Mouse (Mus musculus): ENCODE data around the gene Gm49661. TPM values are rescaled to one million over a fixed set of nuclear protein-coding genes. Genes with fewer than 3 reads are reported as not detected.
A peak's percentile ranks its signal among the peaks of the same experiment; 100 is the strongest.

Gene Gm49661
- total RNA-seq (2012; rRNA removed) = 1.8 and 3.1 TPM in 2 replicates
- not detected in 2 replicates for total RNA-seq (2014; rRNA removed)
- not detected in 2 replicates for polyA plus RNA-seq (2012; ENCODE audit: insufficient read length, low read depth)

DNA sequence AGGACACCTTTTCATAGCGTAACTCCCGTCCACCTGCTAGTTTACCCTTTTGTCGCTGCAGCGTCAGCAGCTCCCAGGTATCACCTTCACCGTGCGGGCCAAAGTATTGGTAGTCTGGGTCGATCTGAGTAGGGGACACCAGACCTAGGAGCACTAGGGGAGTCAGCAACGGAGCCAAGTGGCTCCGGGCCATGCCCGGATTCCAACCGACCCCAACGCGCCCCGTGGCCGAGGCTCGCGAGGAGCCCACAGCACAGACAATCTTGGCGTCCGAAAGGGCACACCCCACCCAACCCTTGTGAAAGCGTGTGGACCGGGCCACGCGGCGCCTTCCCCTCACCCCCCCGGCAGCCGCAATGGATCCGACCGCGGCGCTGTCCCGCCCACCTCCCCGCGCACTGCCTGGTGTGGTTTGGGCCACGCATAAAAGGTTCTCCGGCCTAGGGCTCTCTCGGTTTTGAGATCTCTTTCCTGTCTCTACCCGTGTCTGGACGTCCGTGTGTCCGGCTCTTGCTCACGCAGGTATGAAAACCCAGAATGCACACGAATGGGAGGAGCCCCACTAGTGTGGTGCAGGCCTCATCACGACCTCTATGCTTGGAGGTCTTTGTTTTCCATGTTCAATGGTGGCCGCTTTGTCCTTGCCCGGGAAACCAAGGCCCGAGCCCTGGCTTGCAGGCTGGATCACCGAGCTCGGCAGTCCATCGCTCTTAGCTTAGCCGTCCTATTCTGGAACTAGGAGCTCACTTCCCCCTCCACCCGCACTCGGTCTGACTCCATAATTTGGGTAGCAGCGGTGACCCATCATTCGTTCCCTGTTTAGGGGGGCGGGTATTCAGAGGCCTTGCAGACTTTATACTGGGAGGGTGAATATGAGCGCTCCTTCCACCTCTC, at the start of gene Gm49661, which contains the start of the genes Prdx2 and Rnaseh2a:
TSS of gene Gm49661 (minus strand) at position 193 of the 894 bp plus-strand sequence.
TSS of gene Prdx2 (plus strand) at position 347 of the 894 bp plus-strand sequence.
TSS of gene Rnaseh2a (minus strand) at position 527 of the 894 bp plus-strand sequence.
- Histone ChIP-seq H3K4me3 (replicated peaks in 1 of 3; ENCODE audit: low read depth in 2 of 3, low read length in 2 of 3, poor library complexity in 1 of 3) (peak within 1 kb of the TSS; percentile 77 to 90 (median 79)), H3K9me3 (replicated peaks; ENCODE audit: low read length) (no peaks in the 10 kb centered on the region), H3K27ac (ENCODE audit: insufficient read depth, low read depth) (peak within 1 kb of the TSS; percentile 41), H3K36me3 (replicated peaks in 1 of 2; ENCODE audit: control insufficient read depth in 1 of 2, insufficient read depth in 1 of 2, low read length in 1 of 2) (peaks cover 19 to 36% of the 10 kb centered on the region in 2 experiments), H3K27me3 (replicated peaks) (no peaks in the 10 kb centered on the region), H3K79me2 (replicated peaks; ENCODE audit: control insufficient read depth, extremely low read depth, insufficient read depth, poor library complexity, severe bottlenecking) (peaks cover 9% of the 10 kb centered on the region), H3K4me2 (ENCODE audit: insufficient read depth, low read depth, poor library complexity, severe bottlenecking) (peak within 1 kb of the TSS; percentile 88), H3K9ac (ENCODE audit: insufficient read depth, low read depth) (peak within 1 kb of the TSS; percentile 84), H3K4me1 (ENCODE audit: control insufficient read depth in 1 of 2, insufficient read depth in 2 of 2) (peaks cover 18 to 44% of the 10 kb centered on the region in 2 experiments)
- dilution Hi-C loops (cut with MboI; ENCODE audit: extremely low pct_ligation_motif_present, extremely low pct_unique_long_range_greater_than_20kb, low sequenced_read_pairs) (no loop called here), in situ Hi-C loops (cut with MboI; ENCODE audit: low pct_ligation_motif_present, low pct_unique_long_range_greater_than_20kb, low sequenced_read_pairs) (loop anchor here (5.0 kb wide), 1 partner anchor 38 kb away; no protein-coding TSS in a partner anchor)
- DNase-seq (ENCODE audit: extremely low read depth) = peak; percentile 52
- TF ChIP-seq MEF2A (IDR thresholded peaks at IDR 0.05; ENCODE audit: borderline replicate concordance, low read depth, low read length) (0 out of 2 replicates have a peak, but pooled peaks have one; percentile 33), UBTF (IDR thresholded peaks at IDR 0.05; ENCODE audit: low read depth, low read length) (peak; percentile 68; the same call in 1 of the 2 replicates), MAZ (IDR thresholded peaks at IDR 0.05; ENCODE audit: low read depth, low read length) (no peak), TCF12 (IDR thresholded peaks at IDR 0.05; ENCODE audit: low read depth, low read length) (peak; percentile 62), MYC (IDR thresholded peaks at IDR 0.05; ENCODE audit: low read depth, low read length) (peak; percentile 82), GABPA (IDR thresholded peaks at IDR 0.05; ENCODE audit: insufficient replicate concordance, low read depth, low read length) (no peak), CHD2 (IDR thresholded peaks at IDR 0.05; ENCODE audit: low read length) (no peak), KAT2A (IDR thresholded peaks at IDR 0.05; ENCODE audit: insufficient replicate concordance, low read length) (no peak), ZKSCAN1 (IDR thresholded peaks at IDR 0.05; ENCODE audit: borderline replicate concordance, low read depth, low read length) (no peak), USF1 (IDR thresholded peaks at IDR 0.05; ENCODE audit: low read depth, low read length) (no peak), JUN (IDR thresholded peaks at IDR 0.05; ENCODE audit: insufficient read depth, low read depth, low read length) (no peak), ZC3H11A (IDR thresholded peaks at IDR 0.05; ENCODE audit: low read depth, low read length) (no peak), CTCF (conservative IDR thresholded peaks at IDR 0.05 in 1 of 2, IDR thresholded peaks at IDR 0.05 in 1 of 2; ENCODE audit: low read depth in 2 of 2, low read length in 2 of 2) (no peak), EP300 (IDR thresholded peaks at IDR 0.05; ENCODE audit: low read length) (no peak), ZNF384 (IDR thresholded peaks at IDR 0.05; ENCODE audit: low read depth, low read length) (no peak), SMC3 (IDR thresholded peaks at IDR 0.05; ENCODE audit: low read depth, low read length) (no peak), HCFC1 (IDR thresholded peaks at IDR 0.05; ENCODE audit: low read depth, low read length) (peak; percentile 49), PAX5 (IDR thresholded peaks at IDR 0.05; ENCODE audit: low read length) (no peak), IRF4 (IDR thresholded peaks at IDR 0.05; ENCODE audit: low read depth, low read length) (no peak; the same call in none of the 2 replicates), MAFK (IDR thresholded peaks at IDR 0.05; ENCODE audit: insufficient replicate concordance, low read length) (no peak), MXI1 (IDR thresholded peaks at IDR 0.05; ENCODE audit: low read depth, low read length) (peak; percentile 79), RCOR1 (conservative IDR thresholded peaks at IDR 0.05; ENCODE audit: low read depth, low read length) (no peak), ETS1 (conservative IDR thresholded peaks at IDR 0.05; ENCODE audit: low read depth, low read length) (0 out of 2 replicates have a peak, but pooled peaks have one; percentile 5), CHD1 (IDR thresholded peaks at IDR 0.05; ENCODE audit: low read depth, low read length) (peak; percentile 95; the same call in 1 of the 2 replicates), E2F4 (IDR thresholded peaks at IDR 0.05; ENCODE audit: insufficient replicate concordance, low read depth, low read length) (no peak), JUND (conservative IDR thresholded peaks at IDR 0.05; ENCODE audit: low read depth, low read length) (no peak), POLR2AphosphoS2 (IDR thresholded peaks at IDR 0.05; ENCODE audit: low read depth, low read length) (peak; percentile 40; the same call in 1 of the 2 replicates), ELF1 (IDR thresholded peaks at IDR 0.05; ENCODE audit: low read depth, low read length) (no peak), POLR2A (IDR thresholded peaks at IDR 0.05; ENCODE audit: low read depth, low read length) (peak; percentile 95), RAD21 (IDR thresholded peaks at IDR 0.05; ENCODE audit: low read depth, low read length) (no peak), NRF1 (IDR thresholded peaks at IDR 0.05; ENCODE audit: low read depth, low read length) (peak; percentile 40; the same call in 1 of the 2 replicates), NELFE (IDR thresholded peaks at IDR 0.05; ENCODE audit: low read depth, low read length) (peak; percentile 90), SIN3A (IDR thresholded peaks at IDR 0.05; ENCODE audit: low read length) (peak; percentile 63), BHLHE40 (IDR thresholded peaks at IDR 0.05; ENCODE audit: low read depth, low read length) (no peak), ZMIZ1 (IDR thresholded peaks at IDR 0.05; ENCODE audit: low read depth, low read length) (peak; percentile 77; the same call in 1 of the 2 replicates), USF2 (conservative IDR thresholded peaks at IDR 0.05; ENCODE audit: low read depth, low read length) (no peak), MAX (IDR thresholded peaks at IDR 0.05; ENCODE audit: low read length) (peak; percentile 78)
